Mouse (Mus musculus): Measurements from ENCODE around the gene Ppp1ca.

Ppp1ca gene

DNA sequence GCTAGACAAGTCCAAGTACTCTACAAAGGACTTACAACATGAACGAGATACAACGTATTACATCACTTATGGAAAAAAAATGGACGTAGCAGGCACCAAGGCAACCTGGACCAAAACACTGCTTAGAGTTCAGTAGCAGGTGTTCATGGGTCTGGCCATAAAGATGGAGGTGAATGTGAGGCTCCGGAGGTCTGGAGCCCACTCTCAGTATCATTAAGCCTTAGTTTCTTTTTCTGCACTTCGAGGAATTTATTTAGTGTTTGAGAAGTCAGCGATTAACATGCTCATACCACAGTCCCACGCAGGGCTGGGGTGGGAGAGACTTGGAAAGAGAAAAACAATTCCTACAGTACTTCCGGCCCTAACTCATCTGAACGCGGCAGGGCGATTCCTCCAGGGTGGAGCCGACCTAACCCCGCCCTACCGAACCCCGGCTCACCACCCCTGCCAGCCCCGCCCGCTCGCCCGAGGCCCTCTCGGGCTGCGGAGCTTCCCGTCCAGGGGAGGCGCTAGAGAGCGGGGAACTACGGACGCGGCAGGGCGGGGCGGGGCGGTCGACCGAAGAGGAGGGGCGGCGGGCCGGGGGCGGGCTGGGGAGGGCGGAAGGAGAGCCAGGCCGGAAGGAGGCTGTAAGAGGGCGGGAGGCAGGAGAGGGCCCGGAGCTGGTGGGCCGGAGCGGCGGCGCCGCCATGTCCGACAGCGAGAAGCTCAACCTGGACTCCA lies at the start of gene Ppp1ca:
TSS of gene Ppp1ca (plus strand) at position 538 of the 723 bp plus-strand sequence.
- DNase-seq (ENCODE audit: low read depth), result peak; percentile 93

DNA sequence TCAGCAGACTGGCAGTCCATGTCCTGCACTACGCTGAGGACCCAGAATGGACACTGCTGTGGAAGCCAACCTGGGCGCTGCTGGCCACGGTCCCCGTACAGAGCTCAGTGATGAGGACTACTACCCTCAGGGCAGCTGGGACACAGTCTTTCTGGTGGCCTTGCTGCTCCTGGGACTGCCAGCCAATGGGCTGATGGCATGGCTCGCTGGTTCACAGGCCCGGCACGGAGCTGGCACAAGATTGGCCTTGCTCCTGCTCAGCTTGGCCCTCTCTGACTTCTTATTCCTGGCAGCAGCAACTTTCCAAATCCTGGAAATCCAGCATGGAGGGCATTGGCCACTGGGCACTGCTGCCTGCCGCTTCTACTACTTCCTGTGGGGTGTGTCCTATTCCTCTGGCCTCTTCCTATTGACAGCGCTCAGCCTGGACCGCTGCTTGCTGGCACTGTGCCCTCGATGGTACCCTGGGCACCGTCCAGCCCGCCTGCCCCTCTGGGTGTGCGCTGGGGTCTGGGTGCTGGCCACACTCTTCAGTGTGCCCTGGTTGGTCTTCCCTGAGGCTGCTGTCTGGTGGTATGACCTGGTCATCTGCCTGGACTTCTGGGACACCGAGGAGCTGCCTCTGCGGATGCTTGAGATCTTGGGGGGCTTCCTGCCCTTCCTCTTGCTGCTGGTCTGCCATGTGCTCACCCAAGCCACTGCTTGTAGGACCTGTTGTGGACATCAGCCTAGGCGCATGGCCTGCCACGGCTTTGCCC lies 49.3 kb upstream of the Ppp1ca start:
- no peak for DNase-seq (ENCODE audit: low read depth)

DNA sequence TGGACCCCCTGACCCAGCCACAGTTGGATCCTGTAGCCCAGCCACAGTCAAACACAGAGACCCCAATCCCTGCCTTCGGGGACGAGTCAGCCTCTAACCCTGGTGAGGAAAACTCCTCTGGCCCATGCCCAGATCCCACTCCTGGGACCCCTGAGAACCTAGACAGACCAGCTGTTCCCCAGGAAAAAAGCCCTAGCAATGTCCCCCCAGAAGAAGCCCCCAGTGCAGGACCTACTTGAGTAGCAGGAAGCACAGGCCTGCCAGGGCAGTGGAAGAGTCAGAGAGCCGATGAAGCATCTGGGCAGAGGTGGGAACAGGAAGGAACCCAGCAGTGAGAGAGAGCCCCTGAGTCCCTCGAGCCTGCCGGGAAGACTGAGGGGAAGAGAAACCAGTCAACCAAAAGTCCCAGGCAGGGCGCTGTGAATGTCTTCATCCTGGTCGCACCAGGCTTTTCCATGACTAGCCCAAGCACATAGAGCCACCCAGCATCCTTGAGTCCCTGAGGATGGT lies 48.1 kb upstream of the Ppp1ca start, which contains the start of gene Cabp4:
TSS of gene Cabp4 (minus strand) at position 275 of the 510 bp plus-strand sequence.
- no peak for DNase-seq (ENCODE audit: low read depth)

DNA sequence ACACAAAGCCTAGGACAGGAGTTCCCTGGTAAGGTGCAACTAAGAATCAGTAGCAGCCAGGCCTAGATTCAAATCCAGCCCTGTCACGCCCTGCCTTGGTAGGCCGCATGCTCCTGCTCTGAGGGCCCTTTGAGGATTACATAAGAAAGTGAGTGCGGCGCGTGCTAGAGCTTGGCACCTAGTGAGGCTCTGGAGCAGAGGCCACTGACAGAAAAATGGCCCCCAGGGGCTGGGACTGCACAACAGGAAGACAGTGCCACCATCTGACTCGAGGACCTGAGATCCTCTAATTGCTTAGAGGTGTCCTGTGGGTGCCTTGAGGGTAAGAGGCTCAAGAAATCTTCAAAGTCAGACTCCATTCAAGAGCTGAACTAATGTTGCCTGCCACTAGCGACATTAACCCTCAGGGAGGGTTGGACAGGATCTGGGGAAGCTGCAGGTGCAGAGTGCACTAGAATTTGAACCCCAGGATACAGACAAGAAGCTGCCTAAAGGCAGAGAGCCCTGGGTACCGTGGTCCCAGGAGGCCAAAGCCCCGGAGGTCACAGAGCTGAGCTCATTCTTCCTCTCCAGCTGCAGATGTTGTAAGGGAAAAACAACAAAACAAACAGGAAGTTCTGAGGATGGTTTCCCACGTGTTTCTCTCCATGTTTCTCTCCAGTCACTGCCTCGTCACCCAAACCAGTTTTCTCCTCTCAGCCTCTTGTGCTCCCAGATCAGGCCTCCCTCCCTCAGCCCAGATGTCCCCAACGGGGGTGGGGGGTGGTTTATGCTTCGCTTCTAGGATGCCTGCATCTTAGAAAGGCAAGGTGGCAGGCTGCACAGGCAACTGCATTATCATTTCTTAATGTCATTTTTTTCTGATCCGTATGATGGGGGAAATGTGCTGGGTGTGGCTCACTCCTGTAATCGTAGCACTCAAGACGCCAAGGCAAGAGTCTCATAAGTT lies 47.0 kb upstream of the Ppp1ca start:
- no peak for DNase-seq (ENCODE audit: low read depth)

DNA sequence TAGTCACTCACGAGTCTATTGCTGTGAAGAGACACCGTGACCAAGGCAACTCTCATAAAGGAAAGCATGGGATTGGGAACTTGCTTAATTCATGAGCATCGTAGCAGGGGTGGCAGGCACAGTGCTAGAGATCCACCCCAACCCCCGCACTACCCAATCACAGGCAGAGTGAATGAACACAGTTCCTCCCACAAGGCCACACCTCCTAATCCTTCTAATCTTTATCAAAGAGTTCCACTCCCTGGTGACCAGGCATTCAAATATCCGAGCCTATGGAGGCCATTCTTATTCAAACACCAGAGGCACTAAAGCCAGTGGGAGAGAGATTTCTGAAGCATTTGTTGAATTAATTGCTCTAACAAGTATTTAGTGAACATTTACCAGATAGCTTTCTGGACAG lies 45.9 kb upstream of the Ppp1ca start:
- no peak for DNase-seq (ENCODE audit: low read depth)

DNA sequence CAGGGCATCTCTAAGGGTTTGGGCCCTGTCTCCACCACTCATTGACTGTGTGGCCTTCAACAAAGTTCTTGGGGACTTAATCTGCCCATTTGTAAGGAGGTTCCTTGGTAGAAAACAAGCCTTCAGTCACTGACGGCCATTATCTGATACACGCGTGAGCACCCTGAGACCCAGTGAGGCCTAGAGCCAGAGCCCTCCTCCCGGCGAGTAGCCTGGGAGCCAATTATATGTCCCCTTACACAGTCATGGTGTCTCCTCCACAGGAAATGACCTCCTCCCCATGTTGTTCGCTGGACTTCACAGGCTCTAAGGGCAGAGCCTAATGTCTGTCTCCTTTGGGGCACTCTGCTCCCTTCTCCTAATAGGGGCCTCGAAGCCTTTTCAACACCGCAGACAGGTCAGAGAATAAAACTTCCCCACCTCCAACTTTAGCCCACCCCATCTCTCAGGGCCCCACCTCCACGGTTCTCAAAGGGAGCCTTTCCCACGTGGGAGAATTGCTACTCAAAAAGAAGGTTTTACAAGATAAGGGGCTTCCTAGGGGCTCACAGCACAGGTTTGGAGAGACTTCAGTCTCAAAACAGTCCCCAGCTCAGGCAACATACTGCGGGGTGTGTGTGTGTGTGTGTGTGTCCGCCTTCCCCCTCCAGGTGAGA lies 45.4 kb upstream of the Ppp1ca start:
- no peak for DNase-seq (ENCODE audit: low read depth)

DNA sequence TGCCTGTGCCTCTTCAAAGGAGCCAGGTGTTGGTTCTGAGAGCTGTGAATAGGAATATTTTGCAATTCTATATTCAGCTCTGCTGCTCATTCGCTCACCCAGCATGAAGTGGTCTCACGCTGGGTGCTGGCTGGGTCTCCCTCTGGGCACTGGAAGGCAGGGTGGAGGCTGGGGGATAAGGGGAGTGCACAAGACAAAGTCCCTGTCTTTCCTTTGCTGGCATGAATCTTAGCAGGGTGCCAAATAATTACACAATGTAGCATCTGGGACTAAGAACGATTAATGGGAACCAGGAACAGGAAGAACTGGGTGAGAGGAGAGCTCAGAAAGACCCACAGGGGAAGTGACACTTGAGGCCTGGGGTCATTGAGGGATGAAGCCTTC lies 44.9 kb upstream of the Ppp1ca start:
- DNase-seq (ENCODE audit: low read depth), result no peak

DNA sequence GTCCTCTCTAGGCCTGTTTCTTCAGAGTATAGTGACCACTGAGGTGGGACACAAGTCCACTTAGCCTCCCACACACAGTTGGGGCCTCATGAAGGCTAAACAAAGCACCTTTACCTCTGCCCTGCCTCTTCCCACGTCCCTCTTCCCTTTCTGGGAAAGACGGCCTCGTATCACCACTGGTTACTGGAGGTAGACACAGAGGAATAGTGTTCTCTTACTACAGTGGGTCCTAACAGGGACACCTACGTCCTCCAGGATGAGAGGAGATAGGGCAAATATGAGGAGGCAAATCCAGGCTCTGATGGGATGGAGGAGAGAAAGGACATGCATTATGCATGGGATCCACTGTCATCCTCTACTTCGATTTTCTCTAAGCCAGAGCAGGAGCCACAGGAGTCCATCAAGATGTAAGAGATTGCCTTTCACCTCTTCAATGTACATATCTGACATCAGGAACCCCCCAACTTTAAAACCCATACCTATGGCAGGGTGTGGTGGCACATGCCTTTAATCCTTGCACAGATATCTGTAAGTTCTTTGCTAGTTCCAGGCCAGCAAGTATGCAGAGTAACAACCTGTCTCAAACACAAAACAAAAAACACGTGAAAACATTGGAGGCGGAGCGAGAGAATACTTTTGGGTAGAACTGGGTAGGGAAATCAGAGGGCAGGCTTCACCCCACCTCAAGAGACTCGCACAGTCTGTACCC lies 43.9 kb upstream of the Ppp1ca start:
- no peak for DNase-seq (ENCODE audit: low read depth)

DNA sequence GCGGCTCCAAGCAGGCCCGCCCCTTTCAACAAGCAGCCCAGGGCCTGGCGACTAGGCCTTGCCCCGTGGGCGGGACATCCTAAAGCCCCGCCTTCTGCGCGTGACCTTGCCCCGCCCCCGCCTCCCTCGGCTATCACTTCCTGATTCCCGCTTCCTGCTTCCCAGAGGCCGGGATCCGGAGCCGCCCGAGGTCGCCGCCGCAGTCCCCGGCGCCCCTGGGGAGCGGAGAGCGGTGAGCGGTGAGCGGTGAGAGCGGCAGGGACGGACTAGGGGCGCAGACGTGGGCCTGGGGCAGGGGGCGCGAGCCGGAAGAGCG lies 43.4 kb upstream of the Ppp1ca start, which contains the start of gene Coro1b:
TSS of gene Coro1b (plus strand) at position 129 of the 316 bp plus-strand sequence.
- DNase-seq (ENCODE audit: low read depth), result peak; percentile 92

DNA sequence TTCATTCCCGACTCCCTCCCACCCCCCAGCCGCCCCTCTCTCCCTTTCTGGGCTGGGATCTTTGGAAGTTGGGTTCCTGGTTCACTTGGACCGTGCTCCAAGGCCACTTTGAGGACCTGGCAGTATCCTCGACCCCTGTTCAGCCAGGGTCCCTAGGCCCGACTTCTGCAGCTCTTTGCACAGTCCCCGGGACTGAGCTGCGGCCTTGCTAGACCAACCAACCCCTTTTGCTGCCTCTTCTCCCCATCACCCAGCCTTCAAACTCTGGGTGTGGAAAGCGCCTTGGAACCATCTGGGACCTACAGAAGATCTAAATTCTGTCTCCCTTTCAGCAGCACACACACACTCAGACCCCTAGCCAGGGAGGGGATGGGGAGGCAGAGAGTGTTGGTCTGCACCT lies 43.0 kb upstream of the Ppp1ca start:
- DNase-seq (ENCODE audit: low read depth), result peak; percentile 37

DNA sequence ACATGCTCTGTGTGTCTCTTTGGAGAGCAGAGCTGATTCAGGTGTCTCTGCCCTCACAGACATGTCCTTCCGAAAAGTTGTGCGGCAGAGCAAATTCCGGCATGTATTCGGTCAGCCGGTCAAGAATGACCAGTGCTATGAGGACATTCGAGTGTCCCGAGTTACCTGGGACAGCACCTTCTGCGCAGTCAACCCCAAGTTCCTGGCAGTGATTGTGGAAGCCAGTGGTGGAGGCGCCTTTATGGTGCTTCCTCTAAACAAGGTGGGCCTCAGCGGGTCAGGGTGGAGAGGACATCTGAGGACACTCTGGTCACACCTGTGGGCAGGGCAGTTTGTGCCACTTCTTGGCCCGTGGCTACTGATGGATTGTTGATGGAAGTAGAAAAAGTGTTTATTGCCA lies 42.6 kb upstream of the Ppp1ca start:
- no peak for DNase-seq (ENCODE audit: low read depth)

DNA sequence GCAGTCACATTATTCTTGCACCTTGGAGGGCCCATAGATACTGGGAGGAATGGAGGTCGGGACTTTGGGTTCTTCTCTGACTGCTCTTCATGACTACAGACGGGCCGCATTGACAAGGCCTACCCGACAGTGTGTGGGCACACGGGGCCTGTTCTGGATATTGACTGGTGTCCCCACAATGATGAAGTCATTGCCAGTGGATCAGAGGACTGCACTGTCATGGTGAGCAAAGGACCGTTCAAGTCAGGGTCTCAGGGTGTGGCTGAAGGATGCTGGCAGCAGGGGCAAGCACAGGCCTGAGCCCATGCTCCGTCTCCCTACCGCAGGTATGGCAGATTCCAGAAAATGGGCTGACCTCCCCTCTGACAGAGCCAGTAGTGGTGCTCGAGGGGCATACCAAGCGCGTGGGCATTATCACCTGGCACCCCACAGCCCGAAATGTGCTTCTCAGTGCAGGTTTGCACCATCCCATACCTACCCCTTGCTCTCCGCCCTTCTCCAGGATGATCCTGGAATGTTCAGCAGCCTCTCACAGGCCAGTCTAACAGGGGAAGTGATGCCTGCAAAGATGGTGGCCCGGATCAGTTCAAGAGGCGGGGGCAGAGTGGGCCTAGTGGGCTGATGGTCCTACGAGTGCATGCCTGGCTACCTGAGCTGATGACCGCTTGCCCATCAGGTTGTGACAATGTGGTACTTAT lies 42.0 kb upstream of the Ppp1ca start:
- no peak for DNase-seq (ENCODE audit: low read depth)

DNA sequence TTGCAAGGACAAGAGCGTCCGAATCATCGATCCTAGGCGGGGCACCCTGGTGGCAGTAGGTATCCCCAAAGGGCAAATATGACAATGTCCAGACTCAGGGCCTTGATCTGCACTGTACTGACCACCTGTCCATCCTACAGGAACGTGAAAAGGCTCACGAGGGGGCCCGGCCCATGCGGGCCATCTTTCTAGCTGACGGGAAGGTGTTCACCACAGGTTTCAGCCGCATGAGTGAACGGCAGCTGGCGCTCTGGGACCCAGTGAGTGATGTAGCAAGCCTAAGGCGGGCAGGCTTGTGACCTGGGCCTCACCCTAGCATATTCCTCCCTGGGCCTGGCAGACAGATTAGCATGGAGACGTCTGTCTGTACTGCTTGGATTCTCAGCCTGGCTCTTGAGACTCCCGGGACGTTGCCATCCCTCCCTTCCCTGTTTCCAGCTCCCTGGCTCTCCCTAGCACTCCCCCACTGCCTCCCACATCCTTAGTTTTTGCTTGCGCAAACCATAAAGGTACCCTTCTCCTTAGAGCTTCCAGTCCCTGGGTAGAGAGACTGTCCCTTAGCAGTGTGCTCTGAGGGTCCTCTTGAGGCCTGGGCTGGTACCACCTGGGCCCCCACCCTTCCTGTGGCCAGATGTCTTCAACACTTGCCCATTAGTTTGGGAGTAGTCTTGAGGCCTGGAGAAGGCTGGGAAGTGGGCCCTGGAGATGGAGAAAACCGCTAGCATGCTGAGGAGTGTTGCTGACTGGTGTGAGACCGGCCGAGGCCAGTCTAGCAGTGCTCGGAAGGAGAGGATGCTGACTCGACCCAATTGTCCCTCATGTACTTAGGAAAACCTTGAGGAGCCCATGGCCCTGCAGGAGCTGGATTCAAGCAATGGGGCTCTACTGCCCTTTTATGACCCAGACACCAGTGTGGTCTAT lies 41.0 kb upstream of the Ppp1ca start:
- DNase-seq (ENCODE audit: low read depth), result no peak

DNA sequence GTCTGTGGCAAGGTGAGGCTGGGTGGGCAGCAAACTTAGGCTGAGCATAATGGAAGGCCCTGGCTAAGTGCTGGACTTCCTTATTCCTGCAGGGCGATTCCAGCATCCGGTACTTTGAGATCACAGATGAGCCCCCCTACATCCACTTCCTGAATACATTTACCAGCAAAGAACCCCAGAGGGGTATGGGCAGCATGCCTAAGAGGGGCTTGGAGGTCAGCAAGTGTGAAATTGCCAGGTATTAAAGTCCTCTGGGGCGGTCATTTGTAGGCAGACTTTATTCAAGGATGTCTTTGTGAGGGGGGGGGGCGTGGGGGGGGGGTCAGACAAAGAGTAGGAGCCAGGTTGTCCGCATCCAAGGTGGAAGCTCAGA lies 40.4 kb upstream of the Ppp1ca start:
- DNase-seq (ENCODE audit: low read depth), result no peak

DNA sequence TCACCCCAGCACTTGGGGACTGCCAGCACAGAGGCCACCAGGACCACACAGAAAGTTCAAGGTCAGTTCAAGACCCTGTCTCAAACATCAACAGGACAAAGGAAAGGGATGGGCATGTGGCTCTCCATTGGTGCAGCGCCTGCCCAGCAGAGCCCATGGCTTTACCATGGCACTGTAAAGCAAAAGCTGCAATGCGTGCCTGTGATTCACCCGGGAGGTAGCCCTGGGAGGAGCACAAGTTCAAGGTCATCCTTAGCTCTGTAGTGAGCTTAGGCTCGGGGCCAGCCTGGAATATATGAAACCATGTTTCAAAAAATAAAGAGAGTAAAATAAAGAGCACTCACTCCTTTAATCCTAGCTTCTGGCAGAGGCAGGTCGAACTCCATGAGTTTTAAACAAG lies 40.0 kb upstream of the Ppp1ca start:
- no peak for DNase-seq (ENCODE audit: low read depth)

DNA sequence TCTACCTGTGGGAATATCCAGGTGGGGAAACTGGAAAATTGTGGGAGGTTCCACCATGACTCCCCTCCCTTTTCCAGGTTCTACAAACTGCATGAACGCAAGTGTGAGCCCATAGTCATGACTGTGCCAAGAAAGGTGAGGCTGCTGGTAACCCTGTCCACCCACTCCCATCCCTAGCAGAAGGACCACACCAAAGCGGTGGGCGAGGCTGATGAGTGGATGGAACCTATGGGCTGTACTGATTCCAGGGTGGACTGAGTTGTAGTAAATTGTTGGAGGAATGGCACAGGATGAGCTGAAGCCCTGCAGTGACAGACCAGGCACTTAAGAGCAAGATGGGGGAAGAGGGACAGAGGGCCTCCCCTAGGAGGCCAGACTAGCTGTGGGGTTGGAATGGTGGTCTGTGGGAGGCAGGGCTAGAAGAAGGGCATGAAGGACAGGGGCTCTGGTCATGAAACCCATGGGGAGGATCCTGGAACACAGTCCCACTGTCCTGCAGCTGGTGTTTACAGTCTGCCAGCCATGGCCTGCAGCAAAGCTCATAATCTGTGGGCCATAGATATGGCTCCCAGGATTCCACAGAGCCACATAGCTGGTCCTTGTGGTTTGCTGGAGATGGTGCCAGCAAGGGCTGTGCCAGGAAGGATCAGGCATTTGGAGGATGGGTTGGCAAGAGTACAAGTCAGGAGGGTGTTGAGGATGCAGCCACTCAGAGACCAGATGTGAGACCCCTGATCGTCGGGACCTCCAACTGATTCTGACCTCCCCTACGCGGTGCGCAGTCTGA lies 39.2 kb upstream of the Ppp1ca start:
- no peak for DNase-seq (ENCODE audit: low read depth)

DNA sequence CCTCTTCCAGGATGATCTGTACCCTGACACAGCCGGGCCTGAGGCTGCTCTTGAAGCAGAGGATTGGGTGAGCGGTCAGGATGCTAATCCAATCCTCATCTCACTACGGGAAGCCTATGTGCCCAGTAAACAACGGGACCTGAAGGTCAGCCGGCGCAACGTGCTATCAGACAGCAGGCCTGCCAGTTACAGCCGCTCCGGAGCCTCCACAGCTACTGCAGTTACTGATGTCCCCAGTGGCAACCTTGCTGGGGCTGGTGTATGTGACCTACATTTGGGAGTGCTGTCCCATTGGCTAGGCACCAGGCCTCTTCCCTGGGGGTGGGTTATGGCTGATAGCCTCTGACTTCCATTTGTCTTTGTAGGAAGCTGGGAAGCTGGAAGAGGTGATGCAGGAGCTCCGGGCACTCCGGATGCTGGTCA lies 38.6 kb upstream of the Ppp1ca start, which contains the start of gene Ptprcap:
TSS of gene Ptprcap (plus strand) at position 373 of the 423 bp plus-strand sequence.
- no peak for DNase-seq (ENCODE audit: low read depth)

DNA sequence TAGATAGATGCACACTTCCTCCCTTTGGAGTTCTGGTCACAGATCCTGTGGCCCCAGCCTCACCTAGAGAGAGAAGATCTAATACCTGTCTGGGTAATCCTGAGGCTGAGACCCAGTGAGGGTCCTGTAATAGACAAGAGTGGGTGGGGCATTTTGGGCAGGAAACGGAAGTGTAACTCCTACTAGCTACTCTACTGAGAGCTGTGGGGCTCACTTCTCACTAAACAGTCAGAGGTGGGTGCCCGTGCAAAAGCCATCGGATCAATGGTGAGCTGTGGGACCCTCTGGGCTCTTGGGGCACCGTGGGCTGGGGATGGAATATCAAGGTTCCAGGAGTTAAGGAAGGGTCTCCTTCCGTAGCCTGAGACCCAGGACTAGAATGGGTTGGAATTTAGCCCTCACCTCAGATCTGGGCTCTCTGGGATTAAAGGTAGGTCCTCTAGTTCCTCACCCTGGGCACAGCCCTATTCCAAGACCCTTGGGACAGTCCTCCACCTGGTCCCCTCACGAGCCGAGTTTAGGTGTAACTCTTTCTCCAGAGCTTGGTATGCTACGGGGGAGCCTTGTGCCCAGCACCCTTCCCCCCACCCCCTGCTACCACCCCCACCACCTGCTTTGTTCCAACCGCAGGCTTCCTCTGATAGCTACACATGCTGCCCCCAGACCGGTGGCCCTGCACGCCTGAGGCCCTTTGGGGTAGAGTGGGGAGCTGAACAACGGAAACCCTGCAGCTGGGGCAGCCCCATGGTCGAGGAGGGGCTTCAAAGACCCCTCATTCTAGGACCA lies 37.2 kb upstream of the Ppp1ca start:
- DNase-seq (ENCODE audit: low read depth), result no peak
